Mouse (Mus musculus) liver, adult 2 months (tissue): Measurements from ENCODE around the gene Srrm2. TPM values are rescaled to one million over a fixed set of nuclear protein-coding genes. Genes with fewer than 3 reads are reported as not detected.

ENCODE experiments used
- DNase-seq: peaks from one replicate; pipeline ENCODE4 v3.0.0-alpha.2; 2011; ENCODE audit warnings: low read depth, low spot score; ENCODE audit errors: extremely low read depth
- H3K27ac ChIP-seq: fragments of 200-500 bp; replicated peaks from 2 replicates; pipeline ENCODE4 v1.5.1; 2012; ENCODE audit warnings: low read depth, mild to moderate bottlenecking, control low read depth, inconsistent platforms, low read length; ENCODE audit not compliant: insufficient read depth
- H3K27me3 ChIP-seq: fragments of 200-500 bp; 2 replicates; pipeline ENCODE4 v1.6.1; 2012; ENCODE audit warnings: mild to moderate bottlenecking, moderate library complexity, low read length, inconsistent platforms; ENCODE audit not compliant: control insufficient read depth, insufficient read depth
- H3K36me3 ChIP-seq: fragments of 200-500 bp; 2 replicates; pipeline ENCODE4 v1.6.1; 2012; ENCODE audit warnings: low read length, inconsistent platforms; ENCODE audit not compliant: control insufficient read depth, insufficient read depth
- H3K4me1 ChIP-seq: fragments of 200-500 bp; 2 replicates; pipeline ENCODE4 v1.6.1; 2011; ENCODE audit warnings: low read length; ENCODE audit not compliant: control insufficient read depth, insufficient read depth
- H3K4me3 ChIP-seq: fragments of 200-500 bp; 2 replicates; pipeline ENCODE4 v1.5.1; 2011; ENCODE audit warnings: low read depth, mild to moderate bottlenecking, control low read depth, low read length, moderate library complexity; ENCODE audit not compliant: insufficient read depth
- H3K79me2 ChIP-seq: fragments of 200-500 bp; 2 replicates; pipeline ENCODE4 v1.6.1; 2012; ENCODE audit warnings: inconsistent platforms, mild to moderate bottlenecking, low read length, moderate library complexity; ENCODE audit not compliant: control insufficient read depth, insufficient read depth
- H3K9ac ChIP-seq: fragments of 200-500 bp; 2 replicates; pipeline ENCODE4 v1.6.1; 2012; ENCODE audit warnings: low read depth, mild to moderate bottlenecking, control low read depth, inconsistent platforms, low read length
- CTCF ChIP-seq: fragments of 200-500 bp; IDR thresholded peaks from 2 replicates; pipeline ENCODE4 v1.5.1; 2011; ENCODE audit warnings: low read depth, low read length, control low read depth
- POLR2A ChIP-seq: fragments of 200-500 bp; IDR thresholded peaks from 2 replicates; pipeline ENCODE4 v1.6.1; 2011; ENCODE audit warnings: low read length, control low read depth; ENCODE audit not compliant: insufficient read depth; ENCODE audit errors: extremely low read depth
- whole genome bisulfite sequencing: fragments of 180-500 bp; shearing (Covaris S2); methylation state at CpG from one replicate; pipeline ENCODE4 v1.1.7; 2018; 5-methylcytosine and 5-hydroxymethylcytosine counted together
- polyA plus RNA-seq: library from polyadenylated mRNA; depleted of rRNA; stranded (reverse); fragments of >200 nt; gene quantifications from 2 replicates; pipeline ENCODE4 v1.2.3, GENCODE M21; 2012
- total RNA-seq: library from RNA; depleted of rRNA; stranded (reverse); fragments of >200 nt; gene quantifications from 2 replicates; pipeline ENCODE4 v1.2.3, GENCODE M21; 2014

Srrm2 gene
- total and polyA plus RNA-seq, 2 experiments: 33.0 to 316 TPM

DNA sequence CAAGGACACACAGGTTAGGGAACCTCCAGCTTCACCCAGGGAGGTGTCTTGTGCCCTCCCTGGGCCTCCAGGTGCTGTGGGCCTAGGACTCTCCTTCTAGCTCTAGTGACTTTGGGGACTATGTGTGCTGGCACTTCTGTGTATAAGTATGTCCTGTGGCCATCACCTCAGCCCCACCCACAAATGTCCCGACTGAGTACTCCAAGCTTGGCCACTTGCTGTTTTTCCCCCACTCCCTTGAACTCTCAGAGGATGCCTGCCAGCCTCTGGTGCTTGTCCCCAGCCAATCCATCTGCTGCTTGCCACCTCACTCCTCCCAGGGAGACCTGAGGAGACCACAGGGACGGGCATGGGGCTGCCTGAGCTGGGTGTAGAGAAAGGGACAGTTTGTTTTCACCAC, 11.9 kb upstream of the Srrm2 start:
- WGBS: 74% methylated on average over 2 of the region's 2 CpGs
- no peak for DNase-seq
- Histone ChIP-seq H3K4me1 (no peaks in the 10 kb centered on the region), H3K27ac (no peak overlapping the region), H3K27me3 (no peaks in the 10 kb centered on the region), H3K36me3 (no peaks in the 10 kb centered on the region), H3K4me3 (no peak overlapping the region), H3K79me2 (no peaks in the 10 kb centered on the region), H3K9ac (no peak overlapping the region)
- TF ChIP-seq POLR2A (no peak), CTCF (no peak)

DNA sequence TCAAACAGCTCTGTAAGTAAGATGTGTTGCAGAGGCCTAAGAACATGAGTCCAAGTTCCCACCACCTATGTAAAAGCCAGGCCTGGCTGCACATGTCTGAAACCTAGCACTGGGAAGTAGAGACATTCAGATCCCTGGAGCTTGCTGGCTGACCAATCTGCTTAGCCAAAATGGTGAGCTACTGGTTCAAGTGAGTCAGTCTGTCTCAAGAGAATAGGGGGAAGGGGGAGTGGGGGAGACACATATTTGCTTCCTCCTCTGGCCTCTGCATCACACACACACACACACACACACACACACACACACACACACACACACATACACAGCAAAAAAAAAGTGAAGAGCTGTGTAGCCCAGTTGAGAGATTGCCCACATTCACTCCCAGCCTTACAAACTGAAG, 7.0 kb upstream of the Srrm2 start:
- no peaks in the 10 kb centered on the region for H3K36me3 ChIP-seq
- no peak overlapping the region for H3K9ac ChIP-seq
- no peak for DNase-seq
- 0 out of 2 replicates have a peak, but pooled peaks cover 3% of the 10 kb centered on the region for H3K4me1 ChIP-seq
- no peak overlapping the region for H3K27ac ChIP-seq
- TF ChIP-seq CTCF (no peak), POLR2A (no peak)
- H3K27me3 ChIP-seq: no peaks in the 10 kb centered on the region
- H3K79me2 ChIP-seq: no peaks in the 10 kb centered on the region
- no peak overlapping the region for H3K4me3 ChIP-seq

DNA sequence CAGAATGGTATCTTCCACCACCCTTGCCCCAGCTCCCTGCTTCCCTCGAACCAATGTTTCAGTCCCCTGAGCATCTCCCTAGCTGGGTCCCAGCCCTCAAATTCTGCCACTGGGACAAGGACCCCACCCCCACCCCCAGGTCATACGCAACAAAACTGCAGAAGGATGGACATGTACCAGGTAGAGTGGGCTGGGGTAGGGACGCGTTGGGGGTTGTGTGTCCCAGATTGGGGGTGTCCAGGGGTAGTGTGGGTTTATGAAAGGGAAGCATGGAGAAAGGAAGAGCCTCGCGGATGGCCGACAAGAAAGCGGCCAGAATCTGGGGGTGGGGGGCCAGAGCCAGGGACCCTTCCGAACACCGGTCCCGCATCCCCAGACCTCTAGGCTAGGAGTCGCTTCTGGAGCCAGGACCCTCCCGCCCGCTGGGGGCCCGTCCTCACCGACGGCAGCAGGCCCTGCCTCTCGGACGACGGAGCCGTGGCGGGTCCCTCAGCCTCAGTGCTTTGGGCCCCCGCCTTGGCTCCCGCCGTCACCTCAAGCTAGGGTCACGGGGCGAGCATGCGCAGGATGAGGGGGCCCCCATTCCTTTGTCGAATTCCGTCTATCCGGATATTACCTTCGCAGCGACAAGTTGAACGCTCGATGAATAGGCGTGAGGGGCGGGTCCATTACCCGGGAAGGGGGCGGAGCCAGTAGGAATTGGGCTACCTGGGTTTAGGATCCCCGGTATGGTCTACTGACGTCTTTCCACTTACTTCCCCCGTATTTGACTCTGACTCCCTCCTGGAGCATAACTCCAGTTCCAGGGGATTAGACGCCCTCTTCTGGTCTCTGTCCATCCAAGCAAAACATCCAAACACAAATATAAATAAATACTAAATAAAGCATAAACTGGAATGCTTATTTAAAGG, 4.5 kb upstream of the Srrm2 start, which contains the start of gene Flywch2:
Gene Flywch2 (minus strand): TSS at position 521 of the 911 bp plus-strand sequence.
- whole genome bisulfite sequencing: 5% methylated on average over 40 of the region's 43 CpGs
- Histone ChIP-seq H3K9ac (peak within 1 kb of the TSS; percentile 74), H3K4me1 (peaks cover 8% of the 10 kb centered on the region), H3K4me3 (peak within 1 kb of the TSS; percentile 58), H3K79me2 (no peaks in the 10 kb centered on the region), H3K36me3 (no peaks in the 10 kb centered on the region), H3K27ac (no peak within 1 kb of the TSS), H3K27me3 (no peaks in the 10 kb centered on the region)
- peak; percentile 41 for DNase-seq
- TF ChIP-seq POLR2A (no peak), CTCF (no peak)

DNA sequence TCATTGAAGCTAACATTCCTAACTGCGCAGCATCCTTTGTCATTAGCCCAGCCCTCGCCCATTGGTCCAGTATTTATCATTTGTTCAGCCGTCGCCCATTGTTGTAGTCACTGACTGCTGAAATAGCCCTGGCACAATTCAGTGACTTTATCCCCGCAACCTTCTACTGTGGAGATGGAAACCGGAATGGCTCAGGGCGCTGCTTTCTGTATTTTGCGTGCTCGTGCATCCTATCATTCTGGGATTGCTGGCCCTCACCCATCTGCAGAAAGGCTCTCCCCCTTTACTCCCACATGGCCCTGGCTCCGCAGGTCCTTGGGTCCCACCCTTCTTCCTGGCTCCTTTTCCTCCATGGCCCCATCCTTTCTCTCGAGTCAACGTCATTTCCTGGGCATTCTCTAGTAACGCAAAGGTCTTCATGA, 3.8 kb upstream of the Srrm2 start:
- Histone ChIP-seq H3K79me2 (no peaks in the 10 kb centered on the region), H3K27me3 (no peaks in the 10 kb centered on the region), H3K4me3 (no peak overlapping the region), H3K9ac (0 out of 2 replicates have a peak overlapping the region, but pooled peaks have one; percentile 2), H3K27ac (no peak overlapping the region), H3K36me3 (no peaks in the 10 kb centered on the region), H3K4me1 (peaks cover 11% of the 10 kb centered on the region)
- WGBS: 36% methylated on average over 13 of the region's 13 CpGs
- no peak for TF ChIP-seq CTCF
- TF ChIP-seq POLR2A: no peak
- no peak for DNase-seq

DNA sequence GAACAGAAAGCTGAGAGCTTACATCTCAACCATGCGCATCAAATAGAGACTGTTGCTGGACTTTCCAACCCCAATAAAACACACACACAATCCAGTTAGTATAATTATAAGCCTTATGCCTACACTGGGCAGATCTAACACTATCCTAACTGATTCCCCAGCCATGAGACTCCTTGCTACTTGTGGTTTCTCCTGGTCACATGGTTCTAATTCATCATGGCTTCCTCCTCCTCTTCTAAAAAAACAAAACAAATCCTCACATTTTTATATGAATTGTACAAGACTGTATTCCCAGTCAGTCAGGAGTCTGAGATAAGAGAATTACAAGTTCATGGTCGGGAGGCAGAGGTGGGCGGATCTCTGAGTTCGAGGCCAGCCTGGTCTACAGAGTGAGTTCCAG, 1.4 kb upstream of the Srrm2 start:
- 96% methylated on average over 4 of the region's 4 CpGs for WGBS
- Histone ChIP-seq H3K9ac (no peak overlapping the region), H3K36me3 (no peaks in the 10 kb centered on the region), H3K4me3 (no peak overlapping the region), H3K79me2 (no peaks in the 10 kb centered on the region), H3K27me3 (no peaks in the 10 kb centered on the region), H3K4me1 (peaks cover 11% of the 10 kb centered on the region), H3K27ac (no peak overlapping the region)
- TF ChIP-seq POLR2A (no peak), CTCF (no peak)
- no peak for DNase-seq

DNA sequence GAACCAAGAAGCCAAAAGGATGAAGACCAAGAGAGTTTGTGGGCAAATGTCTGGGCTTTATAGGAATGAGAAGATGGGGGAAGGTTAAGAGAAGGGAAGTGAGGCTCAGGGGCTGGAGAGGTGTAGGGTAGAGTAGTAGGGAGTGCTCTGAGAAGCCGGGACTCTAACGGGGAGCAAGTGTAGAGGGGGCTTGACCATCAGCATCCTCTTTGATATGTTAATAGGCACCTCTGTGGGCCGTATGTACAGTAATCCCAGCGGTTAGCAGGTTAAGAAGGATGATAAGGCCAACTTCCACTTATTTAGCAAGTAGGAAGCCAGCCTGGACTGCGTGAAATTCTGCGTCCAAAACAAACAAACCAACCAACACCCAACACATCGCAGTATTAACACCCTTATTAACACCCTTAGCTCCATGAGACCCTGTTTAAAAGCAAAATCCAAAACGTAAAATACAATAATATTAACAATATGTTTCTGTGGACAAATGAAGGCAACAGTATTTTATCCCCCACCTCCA, 523 bp upstream of the Srrm2 start:
- no peaks in the 10 kb centered on the region for H3K36me3 ChIP-seq
- H3K9ac ChIP-seq: peak overlapping the region; percentile 87
- H3K4me1 ChIP-seq: peaks cover 11% of the 10 kb centered on the region
- peak overlapping the region; percentile 70; the same call in 1 of the 2 replicates for H3K27ac ChIP-seq
- no peak for TF ChIP-seq CTCF
- TF ChIP-seq POLR2A: no peak
- peak overlapping the region; percentile 77; the same call in 1 of the 2 replicates for H3K4me3 ChIP-seq
- 26% methylated on average over 8 of the region's 8 CpGs for WGBS
- H3K27me3 ChIP-seq: no peaks in the 10 kb centered on the region
- no peaks in the 10 kb centered on the region for H3K79me2 ChIP-seq
- no peak for DNase-seq
